Comparison of ENCODE assay signal across 8 mouse cellular contexts in the genomic region with DNA sequence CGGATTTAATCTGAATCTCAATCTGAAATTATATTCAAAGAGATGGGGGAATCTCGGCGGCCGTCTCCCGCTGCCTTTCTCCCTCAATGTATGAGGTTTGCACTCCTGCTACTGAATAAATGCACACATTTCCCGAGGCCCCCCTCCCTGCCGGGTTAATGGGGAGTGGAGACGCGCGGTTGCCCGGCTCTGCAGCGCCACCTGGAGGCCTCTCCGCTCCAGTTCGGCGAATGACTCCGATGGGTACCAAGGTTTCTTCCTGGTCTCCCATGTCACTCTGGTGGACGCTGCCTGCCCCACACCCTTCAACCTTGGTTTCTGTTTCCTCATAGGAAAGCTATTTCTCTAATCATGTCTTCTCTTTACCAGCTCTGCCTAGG. TPM values are rescaled to one million over a fixed set of nuclear protein-coding genes. Genes with fewer than 3 reads are reported as not detected.
DNase-seq lines count a peak whose midpoint lies in the region; ATAC-seq and TF ChIP-seq lines count a peak whose summit lies in the region.

No protein-coding gene starts in this region.

- peak overlapping the region; percentile 74 for H3K4me2 ChIP-seq in intestine, postnatal 0 days (replicated peaks; ENCODE audit: low read depth)

- H3K4me3 ChIP-seq in embryonic facial prominence, embryonic 10.5 days: peak overlapping the region; percentile 74
- H3K4me3 ChIP-seq in intestine, postnatal 0 days (ENCODE audit: low read depth, low read length): peak overlapping the region; percentile 42
- H3K4me3 ChIP-seq in midbrain, embryonic 10.5 days: peak overlapping the region; percentile 86
- no peak overlapping the region for H3K4me3 ChIP-seq in small intestine, adult 2 months (ENCODE audit: low read depth, low read length)

- peak; percentile 90 for TF ChIP-seq CTCF in intestine, postnatal 0 days (IDR thresholded peaks at IDR 0.05; ENCODE audit: low read depth)
- peak; percentile 74 for TF ChIP-seq CTCF in small intestine, adult 2 months (IDR thresholded peaks at IDR 0.05; ENCODE audit: extremely low read depth, insufficient read length, insufficient replicate concordance, low read depth, low read length)

- peaks cover 89% of the 10 kb centered on the region for H3K27me3 ChIP-seq in embryonic facial prominence, embryonic 10.5 days (replicated peaks; ENCODE audit: low read depth, poor library complexity, severe bottlenecking)
- peaks cover 62% of the 10 kb centered on the region for H3K27me3 ChIP-seq in intestine, postnatal 0 days (replicated peaks; ENCODE audit: control insufficient read depth, insufficient read depth, low read length)
- peaks cover 82% of the 10 kb centered on the region for H3K27me3 ChIP-seq in midbrain, embryonic 10.5 days (ENCODE audit: low read depth, poor library complexity, severe bottlenecking)
- peaks cover 25% of the 10 kb centered on the region for H3K27me3 ChIP-seq in small intestine, adult 2 months (ENCODE audit: control insufficient read depth, insufficient read depth, low read length)

- H3K9me3 ChIP-seq in embryonic facial prominence, embryonic 10.5 days: no peaks in the 10 kb centered on the region
- no peaks in the 10 kb centered on the region for H3K9me3 ChIP-seq in intestine, postnatal 0 days (ENCODE audit: control insufficient read depth)
- 0 out of 2 replicates have a peak, but pooled peaks cover 4% of the 10 kb centered on the region for H3K9me3 ChIP-seq in midbrain, embryonic 10.5 days (replicated peaks)

- intact Hi-C loops in left cerebral cortex, postnatal 36 days (cut with DNase I): loop anchor here (1.0 to 2.0 kb wide), 2 partner anchors 31 to 72 kb away; no protein-coding TSS in a partner anchor

- no peak for TF ChIP-seq POLR2A in small intestine, adult 2 months (IDR thresholded peaks at IDR 0.05; ENCODE audit: low read depth, low read length)

- no peak overlapping the region for H3K27ac ChIP-seq in embryonic facial prominence, embryonic 10.5 days (replicated peaks)
- no peak overlapping the region for H3K27ac ChIP-seq in intestine, postnatal 0 days (ENCODE audit: low read depth, low read length)
- H3K27ac ChIP-seq in midbrain, embryonic 10.5 days (replicated peaks): peak overlapping the region; percentile 94
- H3K27ac ChIP-seq in small intestine, adult 2 months (ENCODE audit: insufficient read depth, low read depth, low read length): no peak overlapping the region

- under 1% methylated on average over 17 of the region's 17 CpGs for WGBS in embryonic facial prominence, embryonic 10.5 days
- under 1% methylated on average over 17 of the region's 17 CpGs for WGBS in intestine, postnatal 0 days
- WGBS in midbrain, embryonic 10.5 days: under 1% methylated on average over 17 of the region's 17 CpGs
- 1% methylated on average over 17 of the region's 17 CpGs for WGBS in small intestine, adult 2 months

- no peak overlapping the region for H3K9ac ChIP-seq in intestine, postnatal 0 days (ENCODE audit: low read depth, low read length)

- no peaks in the 10 kb centered on the region for H3K36me3 ChIP-seq in embryonic facial prominence, embryonic 10.5 days (replicated peaks)
- H3K36me3 ChIP-seq in intestine, postnatal 0 days (ENCODE audit: control insufficient read depth, insufficient read depth): no peaks in the 10 kb centered on the region
- no peaks in the 10 kb centered on the region for H3K36me3 ChIP-seq in midbrain, embryonic 10.5 days
- H3K36me3 ChIP-seq in small intestine, adult 2 months (ENCODE audit: control insufficient read depth, insufficient read depth, low read length): no peaks in the 10 kb centered on the region

- ATAC-seq in granulocyte monocyte progenitor cell, adult 5-6 weeks (replicated peaks; ENCODE audit: poor library complexity, severe bottlenecking): peak; percentile 78
- peak; percentile 41; the same call in 1 of the 2 replicates for ATAC-seq in intestine, postnatal 0 days
- no peak for ATAC-seq in inflammation-experienced regulatory T-cells, adult 6 months

- peaks cover 61% of the 10 kb centered on the region for H3K4me1 ChIP-seq in embryonic facial prominence, embryonic 10.5 days
- 0 out of 2 replicates have a peak, but pooled peaks cover 5% of the 10 kb centered on the region for H3K4me1 ChIP-seq in intestine, postnatal 0 days (replicated peaks; ENCODE audit: control insufficient read depth, insufficient read depth, low read length)
- peaks cover 91% of the 10 kb centered on the region for H3K4me1 ChIP-seq in midbrain, embryonic 10.5 days
- no peaks in the 10 kb centered on the region for H3K4me1 ChIP-seq in small intestine, adult 2 months (ENCODE audit: control insufficient read depth, insufficient read depth, insufficient read length, low read length)

- peak; percentile 89 to 92 for DNase-seq in adrenal gland, postnatal 36 days
- peak; percentile 93 for DNase-seq in embryonic facial prominence, embryonic 10.5 days (ENCODE audit: low spot score)
- peak; percentile 84 to 86 for DNase-seq in left cerebral cortex, postnatal 36 days (ENCODE audit: low spot score in 2 of 2)
- peak; percentile 93 for DNase-seq in midbrain, embryonic 10.5 days (ENCODE audit: low spot score)

RNA-seq across cellular contexts. Expression of a gene that starts 4.6 kb away (rescaled TPM):
- 1 to 10 TPM; 5.1 to 9.4 TPM for total RNA-seq in adrenal gland, postnatal 36 days (2021)
- polyA plus RNA-seq in embryonic facial prominence, embryonic 10.5 days (2016; fragmentation: Nextera tagmentation; extraction: Ambion mirVana): 23.6 and 30.3 TPM in 2 replicates
- total RNA-seq in granulocyte monocyte progenitor cell, adult 5-6 weeks (2014; fragmentation: Nextera tagmentation): 23.7 and 33.5 TPM in 2 replicates
- 7.1 and 9.4 TPM in 2 replicates for total RNA-seq in granulocyte monocyte progenitor cell, adult 5-6 weeks (2017)
- 2.3 and 2.9 TPM in 2 replicates for polyA plus RNA-seq in intestine, postnatal 0 days (2015; fragmentation: Nextera tagmentation; extraction: Ambion mirVana)
- 10 to 100 TPM; 11.4 to 15.3 TPM for total RNA-seq in left cerebral cortex, postnatal 36 days (2021)
- polyA plus RNA-seq in midbrain, embryonic 10.5 days (2016; fragmentation: Nextera tagmentation; extraction: Ambion mirVana): 34.8 and 57.9 TPM in 2 replicates
- 0.44 and 1.8 TPM in 2 replicates for polyA plus RNA-seq in small intestine, adult 2 months (2012; rRNA removed)
- polyA plus RNA-seq in inflammation-experienced regulatory T-cells, adult 6 months (2017; shearing (Covaris generic)): not detected
